Mouse (Mus musculus) cortical plate, adult 2 months (tissue): ENCODE measurements around the gene Olfr914.

Source experiments
- CTCF ChIP-seq: fragments of 200-500 bp; IDR thresholded peaks from 2 replicates; pipeline ENCODE4 v1.5.1; 2011; ENCODE audit warnings: mild to moderate bottlenecking, control low read depth, low read length; ENCODE audit not compliant: insufficient read depth; ENCODE audit errors: extremely low read depth
- POLR2A ChIP-seq: fragments of 200-500 bp; IDR thresholded peaks from 2 replicates; pipeline ENCODE4 v1.6.1; 2011; ENCODE audit warnings: mild to moderate bottlenecking, low read length, control low read depth; ENCODE audit not compliant: insufficient read depth; ENCODE audit errors: extremely low read depth

DNA sequence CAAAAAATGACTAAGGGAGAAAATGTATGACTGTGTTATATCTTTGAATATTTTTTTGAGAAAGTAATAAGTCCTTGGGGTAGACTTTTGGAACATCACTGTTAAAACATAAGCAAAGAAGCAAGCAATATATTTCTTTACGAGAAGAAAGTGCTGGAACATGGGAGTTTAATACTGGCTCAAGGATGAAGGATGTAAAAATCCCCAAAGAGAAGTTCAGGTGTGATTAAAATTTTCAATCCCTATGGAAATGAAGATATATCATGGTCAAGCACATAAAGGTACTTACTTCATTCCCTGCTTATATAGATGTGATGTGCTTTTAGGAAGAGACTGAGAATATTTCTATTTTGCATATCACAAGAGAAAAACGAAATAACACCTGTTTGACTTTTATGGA lies at the start of gene Olfr914:
- no peak for TF ChIP-seq CTCF
- no peak for TF ChIP-seq POLR2A
